Mouse (Mus musculus): Measurements from ENCODE around the gene Map3k12. TPM values are rescaled to one million over a fixed set of nuclear protein-coding genes. Genes with fewer than 3 reads are reported as not detected.

The Map3k12 gene
- 0.72 to 1.7 TPM (median 0.99 TPM) in 4 replicates for total RNA-seq (2023; ENCODE audit: inconsistent age)

GRCm38 (mm10) chr15:102516728-102517404, at the start of gene Map3k12:
TSS of gene Map3k12 (minus strand) at chr15:102517064.

GRCm38 (mm10) chr15:102524892-102525485, 8.1 kb upstream of the Map3k12 start, which contains the start of gene Npff:
TSS of gene Npff (minus strand) at chr15:102524942.

GRCm38 (mm10) chr15:102517976-102518858, 1.4 kb upstream of the Map3k12 start, which contains the start of gene Tarbp2:
TSS of gene Tarbp2 (plus strand) at chr15:102518192.

GRCm38 (mm10) chr15:102503447-102503846, 13.4 kb downstream of the Map3k12 start, which contains the start of gene Gm10337:
TSS of gene Gm10337 (plus strand) at chr15:102503722.

GRCm38 (mm10) chr15:102470183-102470604, 46.7 kb downstream of the Map3k12 start, which contains the start of gene Pcbp2:
TSS of gene Pcbp2 (plus strand) at chr15:102470539.

GRCm38 (mm10) chr15:102458904-102459317, 58.0 kb downstream of the Map3k12 start, which contains the start of gene Prr13:
TSS of gene Prr13 (plus strand) at chr15:102459028.

Other genes with a start within 250 kb of the Map3k12 start
- gene Gm9918, start 246.5 kb downstream of the Map3k12 start, total RNA-seq (2023; ENCODE audit: inconsistent age) = not detected in 4 replicates
- 29.3 to 35.7 TPM (median 32.0 TPM) in 4 replicates for gene Mfsd5, start 237.6 kb downstream of the Map3k12 start, total RNA-seq (2023; ENCODE audit: inconsistent age)
- gene Espl1, start 220.8 kb downstream of the Map3k12 start, total RNA-seq (2023; ENCODE audit: inconsistent age) = 1.1 to 3.4 TPM (median 1.9 TPM) in 4 replicates
- 474 to 547 TPM (median 525 TPM) in 4 replicates for gene Pfdn5, start 190.9 kb downstream of the Map3k12 start, total RNA-seq (2023; ENCODE audit: inconsistent age)
- 45.9 to 63.6 TPM (median 58.0 TPM) in 4 replicates for gene Myg1, start 185.4 kb downstream of the Map3k12 start, total RNA-seq (2023; ENCODE audit: inconsistent age)
- 60.2 to 71.7 TPM (median 65.2 TPM) in 4 replicates for gene Aaas, start 166.3 kb downstream of the Map3k12 start, total RNA-seq (2023; ENCODE audit: inconsistent age)
- gene Sp7, start 149.9 kb downstream of the Map3k12 start, total RNA-seq (2023; ENCODE audit: inconsistent age) = not detected in 4 replicates
- gene Sp1, start 110.9 kb downstream of the Map3k12 start, total RNA-seq (2023; ENCODE audit: inconsistent age) = 147 to 196 TPM (median 158 TPM) in 4 replicates
- gene Amhr2, start 71.7 kb downstream of the Map3k12 start, total RNA-seq (2023; ENCODE audit: inconsistent age) = 0.29 to 4.4 TPM (median 2.5 TPM) in 4 replicates
- gene Prr13, start 58.0 kb downstream of the Map3k12 start, total RNA-seq (2023; ENCODE audit: inconsistent age) = 93.8 to 109 TPM (median 102 TPM) in 4 replicates
- gene Pcbp2, start 46.5 kb downstream of the Map3k12 start, total RNA-seq (2023; ENCODE audit: inconsistent age) = 695 to 793 TPM (median 756 TPM) in 4 replicates
- gene Gm10337, start 13.3 kb downstream of the Map3k12 start, total RNA-seq (2023; ENCODE audit: inconsistent age) = 9.8 to 23.4 TPM (median 22.2 TPM) in 3 of 4 replicates, not detected in the other
- gene Tarbp2, start 1.1 kb upstream of the Map3k12 start, total RNA-seq (2023; ENCODE audit: inconsistent age) = 41.2 to 56.9 TPM (median 44.9 TPM) in 4 replicates
- 10.3 to 27.3 TPM (median 19.1 TPM) in 4 replicates for gene Npff, start 7.9 kb upstream of the Map3k12 start, total RNA-seq (2023; ENCODE audit: inconsistent age)
- 4.3 TPM in 1 of 4 replicates, not detected in the others for gene Gm28047, start 108.0 kb upstream of the Map3k12 start, total RNA-seq (2023; ENCODE audit: inconsistent age)
- gene Atf7, start 108.4 kb upstream of the Map3k12 start, total RNA-seq (2023; ENCODE audit: inconsistent age) = 118 to 134 TPM (median 127 TPM) in 4 replicates
- 6.2 to 9.1 TPM (median 7.2 TPM) in 4 replicates for gene Atp5g2, start 155.3 kb upstream of the Map3k12 start, total RNA-seq (2023; ENCODE audit: inconsistent age)
- gene Calcoco1, start 205.1 kb upstream of the Map3k12 start, total RNA-seq (2023; ENCODE audit: inconsistent age) = 48.6 to 55.1 TPM (median 53.1 TPM) in 4 replicates